Mouse (Mus musculus) limb, embryonic 15.5 days (tissue): ENCODE results near the gene Farsa. TPM values are rescaled to one million over a fixed set of nuclear protein-coding genes. Genes with fewer than 3 reads are reported as not detected.

Source experiments
- ATAC-seq: fragments of 200-750 bp; cut with Nextera tagmentation; 2 replicates; pipeline ENCODE4 v1.8.0; 2017; ENCODE audit warnings: low read depth, moderate TSS enrichment; ENCODE audit not compliant: insufficient number of reproducible peaks, low FRiP score, low TSS enrichment
- H3K27ac ChIP-seq: fragments of 300-500 bp; sonication (generic); 2 replicates; pipeline ENCODE4 v1.5.1; 2015; ENCODE audit warnings: moderate library complexity, mild to moderate bottlenecking, inconsistent platforms
- H3K27me3 ChIP-seq: fragments of 300-500 bp; sonication (generic); 2 replicates; pipeline ENCODE4 v1.6.1; 2015; ENCODE audit warnings: inconsistent platforms
- H3K36me3 ChIP-seq: fragments of 300-500 bp; sonication (generic); 2 replicates; pipeline ENCODE4 v1.6.1; 2015; ENCODE audit warnings: inconsistent platforms
- H3K4me1 ChIP-seq: fragments of 300-500 bp; sonication (generic); 2 replicates; pipeline ENCODE4 v1.6.1; 2015; ENCODE audit warnings: inconsistent platforms
- H3K4me2 ChIP-seq: fragments of 300-500 bp; sonication (generic); 2 replicates; pipeline ENCODE4 v1.6.1; 2015; ENCODE audit warnings: mild to moderate bottlenecking, inconsistent platforms
- H3K4me3 ChIP-seq: fragments of 300-500 bp; sonication (generic); 2 replicates; pipeline ENCODE4 v1.5.1; 2015; ENCODE audit warnings: mild to moderate bottlenecking, inconsistent platforms
- H3K9ac ChIP-seq: fragments of 300-500 bp; sonication (generic); 2 replicates; pipeline ENCODE4 v1.6.1; 2015; ENCODE audit warnings: inconsistent platforms
- H3K9me3 ChIP-seq: fragments of 300-500 bp; sonication (generic); 2 replicates; pipeline ENCODE4 v1.6.1; 2016; ENCODE audit warnings: inconsistent platforms
- WGBS: fragments of 180-500 bp; shearing (Covaris S2); methylation state at CpG from one replicate; pipeline ENCODE4 v1.1.7; 2015; 5-methylcytosine and 5-hydroxymethylcytosine counted together
- polyA plus RNA-seq: library from polyadenylated mRNA; unstranded; fragments of >200 nt; fragmentation: Nextera tagmentation; extraction: Ambion mirVana; gene quantifications from 2 replicates; pipeline ENCODE4 v1.2.1, GENCODE M21; 2015

Farsa gene
- polyA plus RNA-seq, 1 experiment from 2014 or later: 94.4 TPM

- 43% methylated on average over 6 of the region's 6 CpGs for WGBS
- Histone ChIP-seq H3K4me1 (peaks cover 24% of the 10 kb centered on the region), H3K4me3 (peak overlapping the region; percentile 91), H3K9ac (no peak overlapping the region), H3K9me3 (no peaks in the 10 kb centered on the region), H3K27me3 (no peaks in the 10 kb centered on the region), H3K27ac (peak overlapping the region; percentile 77; the same call in 1 of the 2 replicates), H3K4me2 (peak overlapping the region; percentile 70), H3K36me3 (peaks cover 23% of the 10 kb centered on the region)
- no peak for ATAC-seq
Measured at GRCm38 (mm10) chr8:84847684-84848435, 8.9 kb upstream of the Farsa start.

- Histone ChIP-seq H3K36me3 (peaks cover 24% of the 10 kb centered on the region), H3K4me2 (no peak overlapping the region), H3K27me3 (no peaks in the 10 kb centered on the region), H3K4me3 (peak overlapping the region; percentile 90; the same call in 1 of the 2 replicates), H3K9me3 (no peaks in the 10 kb centered on the region), H3K27ac (no peak overlapping the region), H3K4me1 (peaks cover 12% of the 10 kb centered on the region), H3K9ac (no peak overlapping the region)
- no peak for ATAC-seq
- 94% methylated on average over 3 of the region's 3 CpGs for WGBS
Measured at GRCm38 (mm10) chr8:84856434-84856833, 355 bp upstream of the Farsa start.

- Histone ChIP-seq H3K4me3 (peak within 1 kb of the TSS; percentile 52), H3K27me3 (no peaks in the 10 kb centered on the region), H3K27ac (peak within 1 kb of the TSS; percentile 30; the same call in 1 of the 2 replicates), H3K9ac (peak within 1 kb of the TSS; percentile 37), H3K4me2 (peak within 1 kb of the TSS; percentile 98), H3K9me3 (no peaks in the 10 kb centered on the region), H3K36me3 (peaks cover 36% of the 10 kb centered on the region), H3K4me1 (peaks cover 13% of the 10 kb centered on the region)
- WGBS: 12% methylated on average over 46 of the region's 46 CpGs
- peak; percentile 62 for ATAC-seq
Measured at GRCm38 (mm10) chr8:84871376-84872308, 14.9 kb downstream of the Farsa start, which contains the start of gene Syce2. Gene Syce2 (plus strand): TSS chr8:84872111.

GRCm38 (mm10) chr8:84872309-84872965 is 15.6 kb downstream of the Farsa start:
- peak overlapping the region; percentile 98 for H3K4me2 ChIP-seq
- ATAC-seq: peak; percentile 57; the same call in 1 of the 2 replicates
- H3K9me3 ChIP-seq: no peaks in the 10 kb centered on the region
- 2% methylated on average over 53 of the region's 54 CpGs for WGBS
- peaks cover 28% of the 10 kb centered on the region for H3K36me3 ChIP-seq
- H3K27me3 ChIP-seq: no peaks in the 10 kb centered on the region
- H3K4me1 ChIP-seq: peaks cover 13% of the 10 kb centered on the region
- peak overlapping the region; percentile 52 for H3K4me3 ChIP-seq
- peak overlapping the region; percentile 30; the same call in 1 of the 2 replicates for H3K27ac ChIP-seq
- H3K9ac ChIP-seq: peak overlapping the region; percentile 37

- Histone ChIP-seq H3K27ac (no peak overlapping the region), H3K4me1 (peaks cover 13% of the 10 kb centered on the region), H3K4me3 (peak overlapping the region; percentile 52), H3K9me3 (no peaks in the 10 kb centered on the region), H3K27me3 (no peaks in the 10 kb centered on the region), H3K36me3 (peaks cover 22% of the 10 kb centered on the region), H3K4me2 (peak overlapping the region; percentile 98), H3K9ac (no peak overlapping the region)
- WGBS: 46% methylated on average over 4 of the region's 4 CpGs
- no peak for ATAC-seq
Measured at GRCm38 (mm10) chr8:84873016-84873415, 16.2 kb downstream of the Farsa start.

- no peak overlapping the region for H3K9ac ChIP-seq
- 85% methylated on average over 3 of the region's 3 CpGs for WGBS
Measured at GRCm38 (mm10) chr8:84874339-84874738, 17.6 kb downstream of the Farsa start.

GRCm38 (mm10) chr8:84877297-84878035 is 20.7 kb downstream of the Farsa start:
- 73% methylated on average over 3 of the region's 3 CpGs for WGBS
- H3K27me3 ChIP-seq: no peaks in the 10 kb centered on the region
- no peaks in the 10 kb centered on the region for H3K36me3 ChIP-seq
- no peaks in the 10 kb centered on the region for H3K9me3 ChIP-seq
- ATAC-seq: no peak
- H3K4me3 ChIP-seq: no peak overlapping the region
- H3K9ac ChIP-seq: no peak overlapping the region
- no peak overlapping the region for H3K4me2 ChIP-seq
- no peak overlapping the region for H3K27ac ChIP-seq
- peaks cover 6% of the 10 kb centered on the region for H3K4me1 ChIP-seq

More at GRCm38 (mm10) chr8:84874339-84874738, 17.6 kb downstream of the Farsa start:
- no peak overlapping the region for H3K4me3 ChIP-seq
- H3K27me3 ChIP-seq: no peaks in the 10 kb centered on the region
- H3K4me1 ChIP-seq: peaks cover 13% of the 10 kb centered on the region
- no peak overlapping the region for H3K4me2 ChIP-seq
- no peak overlapping the region for H3K27ac ChIP-seq
- no peaks in the 10 kb centered on the region for H3K9me3 ChIP-seq
- peaks cover 9% of the 10 kb centered on the region for H3K36me3 ChIP-seq
- ATAC-seq: no peak

- Histone ChIP-seq H3K4me1 (no peaks in the 10 kb centered on the region), H3K9ac (no peak overlapping the region), H3K27ac (no peak overlapping the region), H3K9me3 (no peaks in the 10 kb centered on the region), H3K4me2 (no peak overlapping the region), H3K4me3 (no peak overlapping the region), H3K27me3 (no peaks in the 10 kb centered on the region), H3K36me3 (no peaks in the 10 kb centered on the region)
- 89% methylated on average over 1 of the region's 1 CpGs for WGBS
- no peak for ATAC-seq
Measured at GRCm38 (mm10) chr8:84878915-84879314, 22.1 kb downstream of the Farsa start.

- Histone ChIP-seq H3K4me1 (no peaks in the 10 kb centered on the region), H3K9ac (no peak overlapping the region), H3K27me3 (no peaks in the 10 kb centered on the region), H3K4me3 (no peak overlapping the region), H3K4me2 (no peak overlapping the region), H3K9me3 (no peaks in the 10 kb centered on the region), H3K36me3 (peaks cover 38% of the 10 kb centered on the region), H3K27ac (no peak overlapping the region)
- no peak for ATAC-seq
- 79% methylated on average over 4 of the region's 4 CpGs for WGBS
Measured at GRCm38 (mm10) chr8:84884728-84885127, 27.9 kb downstream of the Farsa start.

- no peaks in the 10 kb centered on the region for H3K27me3 ChIP-seq
- 93% methylated on average over 3 of the region's 3 CpGs for WGBS
- H3K4me3 ChIP-seq: no peak overlapping the region
- no peak overlapping the region for H3K27ac ChIP-seq
- no peak overlapping the region for H3K4me2 ChIP-seq
- peaks cover 50% of the 10 kb centered on the region for H3K36me3 ChIP-seq
- no peak for ATAC-seq
- no peaks in the 10 kb centered on the region for H3K9me3 ChIP-seq
- no peak overlapping the region for H3K9ac ChIP-seq
- H3K4me1 ChIP-seq: peaks cover 10% of the 10 kb centered on the region
Measured at GRCm38 (mm10) chr8:84888280-84888679, 31.5 kb downstream of the Farsa start.

GRCm38 (mm10) chr8:84889141-84889540 is 32.4 kb downstream of the Farsa start:
- Histone ChIP-seq H3K27me3 (no peaks in the 10 kb centered on the region), H3K9ac (no peak overlapping the region), H3K4me1 (peaks cover 15% of the 10 kb centered on the region), H3K4me3 (no peak overlapping the region), H3K36me3 (peaks cover 50% of the 10 kb centered on the region), H3K9me3 (no peaks in the 10 kb centered on the region), H3K4me2 (no peak overlapping the region), H3K27ac (no peak overlapping the region)
- 82% methylated on average over 1 of the region's 1 CpGs for WGBS
- ATAC-seq: no peak
